Comparison of ENCODE assay signal across 7 mouse cellular contexts in genomic region chr17:83903467-83903866, GRCm38 (mm10). TPM values are rescaled to one million over a fixed set of nuclear protein-coding genes. Genes with fewer than 3 reads are reported as not detected.
DNase-seq lines count a peak whose midpoint lies in the region; ATAC-seq and TF ChIP-seq lines count a peak whose summit lies in the region.

No protein-coding gene starts in this region.

- no peak overlapping the region for H3K27ac ChIP-seq in left cerebral cortex, adult 2 months

- ATAC-seq in megakaryocyte progenitor cell, adult 5-6 weeks (replicated peaks; ENCODE audit: poor library complexity), result peak; percentile 82

- no peak overlapping the region for H3K4me3 ChIP-seq in left cerebral cortex, adult 2 months

- DNase-seq in WW6 (ENCODE audit: low read depth, low spot score), result peak; percentile 64
- peak; percentile 62 for DNase-seq in cerebellum, adult 9-11 months
- DNase-seq in frontal cortex, adult 2 months (ENCODE audit: extremely low spot score in 1 of 2, low spot score in 1 of 2), result peak; percentile 28 to 76
- peak; percentile 84 for DNase-seq in hindlimb bud, embryonic 11.5 days (ENCODE audit: extremely low spot score, low read depth, low spot score)
- peak; percentile 62 to 76 for DNase-seq in left cerebral cortex, adult 2 months (ENCODE audit: extremely low spot score in 1 of 2, low spot score in 2 of 2)
- DNase-seq in right cerebral cortex, postnatal 14 days, result peak; percentile 71

- peak; percentile 93 for TF ChIP-seq CTCF in left cerebral cortex, adult 2 months (IDR thresholded peaks at IDR 0.05)

- intact Hi-C loops in left cerebral cortex, adult 2 months (cut with DNase I), result loop anchor here (1.0 to 5.0 kb wide), 6 partner anchors 54 to 481 kb away; no protein-coding TSS in a partner anchor

RNA-seq across cellular contexts. Expression of gene Haao, which starts 55.7 kb away (rescaled TPM):
- polyA plus RNA-seq in frontal cortex, adult 2 months (2012; rRNA removed), result 0.11 and 0.16 TPM in 2 replicates
- not detected for total RNA-seq in left cerebral cortex, adult 2 months (2021)
- 21.6 and 34.9 TPM in 2 replicates for total RNA-seq in megakaryocyte progenitor cell, adult 5-6 weeks (2015)
- total RNA-seq in megakaryocyte progenitor cell, adult 5-6 weeks (2017), result 22.0 and 22.2 TPM in 2 replicates

Comparison
In these comparisons a context has a peak if more than half of its experiments do, and no peak if none do; other contexts are left out.
1. RNA of gene Haao, which starts 55.7 kb away (total RNA-seq): 21.6 to 34.9 TPM in megakaryocyte progenitor cell, adult 5-6 weeks; not detected in left cerebral cortex, adult 2 months; every median in the first group is over 10 times any median in the second.
2. Peak in every context shown above with its lines, with median percentiles within 50 percentile points of each other: DNase-seq.